Mouse (Mus musculus) embryo, embryonic 10.5 days (tissue): Measurements from ENCODE around the gene Mreg.

Source experiments
- DNase-seq: peaks from one replicate; pipeline ENCODE4 v3.0.0-alpha.2; 2015; ENCODE audit warnings: low spot score

Mreg gene

GRCm38 (mm10) chr1:72123434-72124297 is 88.4 kb downstream of the Mreg start:
- peak; percentile 93 for DNase-seq

GRCm38 (mm10) chr1:72121608-72122185 is 90.4 kb downstream of the Mreg start:
- DNase-seq, result no peak

- no peak for DNase-seq
Observed at GRCm38 (mm10) chr1:72119981-72120380, 92.1 kb downstream of the Mreg start.

DNA sequence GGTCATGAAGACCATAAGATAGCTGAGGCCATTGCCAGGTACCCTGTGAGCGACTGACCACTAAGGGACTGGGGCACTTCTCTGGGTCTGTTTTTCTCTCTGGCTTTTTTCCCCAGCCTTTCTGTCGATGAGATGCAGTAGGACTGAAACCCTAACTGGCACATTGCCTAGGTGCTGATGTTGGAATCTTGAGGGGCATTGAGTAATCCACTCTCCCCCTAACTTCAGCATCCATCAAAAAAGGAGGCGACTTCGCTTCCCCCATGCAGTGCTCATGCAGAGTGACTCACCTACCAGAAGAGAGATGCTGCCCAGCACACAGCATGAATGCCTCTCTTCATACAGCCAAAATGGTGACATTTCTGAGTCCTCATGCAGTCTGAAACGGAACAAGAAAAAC is 97.9 kb downstream of the Mreg start:
- DNase-seq, result no peak
